In genomic region chr1:87032466-87032865, GRCm38 (mm10) we compare ENCODE assay signal across 17 mouse cellular contexts. TPM values are rescaled to one million over a fixed set of nuclear protein-coding genes. Genes with fewer than 3 reads are reported as not detected.
DNase-seq lines count a peak whose midpoint lies in the region; ATAC-seq and TF ChIP-seq lines count a peak whose summit lies in the region.
"Had no signal": no experiment of that assay in that cellular context is flagged by ENCODE, and none has a peak within 500 bp of the region (broad histone marks: within the 10 kb centered on the region; RNA-seq: fewer than 3 reads in every experiment).

No protein-coding gene starts in this region.

- no peak for TF ChIP-seq CTCF in cerebellum, adult 2 months (IDR thresholded peaks at IDR 0.05; ENCODE audit: borderline replicate concordance, insufficient read depth, low read depth, low read length)

- no peaks in the 10 kb centered on the region for H3K27me3 ChIP-seq in heart, embryonic 14.5 days (ENCODE audit: control insufficient read depth, insufficient read depth, low read length)
- no peaks in the 10 kb centered on the region for H3K27me3 ChIP-seq in cerebellum, adult 2 months (ENCODE audit: control insufficient read depth, insufficient read depth, low read length)
- H3K27me3 ChIP-seq: embryonic facial prominence, embryonic 13.5 days; forebrain, embryonic 12.5 days; limb, embryonic 12.5 days had no signal

- TF ChIP-seq POLR2A in cerebellum, adult 2 months (IDR thresholded peaks at IDR 0.05; ENCODE audit: borderline replicate concordance, insufficient read depth, low read length) = no peak

- no peak overlapping the region for H3K27ac ChIP-seq in heart, embryonic 14.5 days (replicated peaks in 1 of 2; ENCODE audit: control insufficient read depth in 1 of 2, insufficient read depth in 1 of 2, low read depth in 2 of 2, low read length in 2 of 2)
- no peak overlapping the region for H3K27ac ChIP-seq in cerebellum, adult 2 months (ENCODE audit: insufficient read depth, low read length)
- H3K27ac ChIP-seq: embryonic facial prominence, embryonic 13.5 days; forebrain, embryonic 12.5 days; gastrocnemius, adult 2 months; limb, embryonic 12.5 days had no signal

- H3K4me1 ChIP-seq in heart, embryonic 14.5 days (ENCODE audit: control insufficient read depth in 2 of 2, insufficient read depth in 2 of 2, low read length in 2 of 2) = peaks cover 19 to 41% of the 10 kb centered on the region in 2 experiments
- peaks cover 37% of the 10 kb centered on the region for H3K4me1 ChIP-seq in cerebellum, adult 2 months (ENCODE audit: control insufficient read depth, insufficient read depth, low read length)

- H3K4me2 ChIP-seq in heart, embryonic 14.5 days (ENCODE audit: low read length) = no peak overlapping the region
- H3K4me2 ChIP-seq: embryonic facial prominence, embryonic 13.5 days; forebrain, embryonic 12.5 days; limb, embryonic 12.5 days had no signal

- intact Hi-C loops in heart, postnatal 14 days (cut with DNase I) = no loop called here
- intact Hi-C loops in gastrocnemius, postnatal 14 days (cut with DNase I; ENCODE audit: low total_unique reads) = no loop called here

- no peaks in the 10 kb centered on the region for H3K9me3 ChIP-seq in heart, embryonic 14.5 days (ENCODE audit: control insufficient read depth, low read length)
- H3K9me3 ChIP-seq: embryonic facial prominence, embryonic 13.5 days; forebrain, embryonic 12.5 days; limb, embryonic 12.5 days had no signal

- no peak overlapping the region for H3K4me3 ChIP-seq in heart, embryonic 14.5 days (ENCODE audit: control insufficient read depth in 1 of 2, insufficient read depth in 1 of 2, low read depth in 1 of 2, low read length in 2 of 2)
- H3K4me3 ChIP-seq in cerebellum, adult 2 months (replicated peaks; ENCODE audit: insufficient read depth, low read depth, low read length) = no peak overlapping the region
- H3K4me3 ChIP-seq: embryonic facial prominence, embryonic 13.5 days; forebrain, embryonic 12.5 days; gastrocnemius, adult 2 months; limb, embryonic 12.5 days had no signal

- WGBS in heart, embryonic 14.5 days = 43% methylated on average over 7 of the region's 7 CpGs
- 8% methylated on average over 7 of the region's 7 CpGs for WGBS in cerebellum, adult 2 months

- no peak for DNase-seq in heart, postnatal 14 days
- peak; percentile 65 for DNase-seq in ovary, adult 18-20 months (ENCODE audit: low spot score)
- no peak for DNase-seq in ovary, postnatal 14 days (ENCODE audit: low spot score)
- DNase-seq in cerebellum, adult 2 months = peak; percentile 85 to 87
- DNase-seq in kidney, postnatal 14 days = peak; percentile 15
- DNase-seq in gastrocnemius, postnatal 14 days = no peak
- DNase-seq in adrenal gland, postnatal 25 days = no peak
- DNase-seq: gastrocnemius, adult 2 months had no signal

- H3K36me3 ChIP-seq in heart, embryonic 14.5 days (ENCODE audit: control insufficient read depth, insufficient read depth, low read length) = no peaks in the 10 kb centered on the region
- H3K36me3 ChIP-seq: embryonic facial prominence, embryonic 13.5 days; forebrain, embryonic 12.5 days; limb, embryonic 12.5 days had no signal

- no peak for ATAC-seq in heart, embryonic 14.5 days (ENCODE audit: insufficient number of reproducible peaks, insufficient read depth, low FRiP score, low read depth)

- 0 out of 2 replicates have a peak overlapping the region, but pooled peaks have one; percentile 3 for H3K9ac ChIP-seq in heart, embryonic 14.5 days (ENCODE audit: low read length)
- H3K9ac ChIP-seq: embryonic facial prominence, embryonic 13.5 days; forebrain, embryonic 12.5 days; limb, embryonic 12.5 days had no signal

RNA-seq across cellular contexts. Expression of gene Alppl2, which starts 57.3 kb away (rescaled TPM):
- not detected in 2 replicates for polyA plus RNA-seq in heart, embryonic 14.5 days (2014; fragmentation: Nextera tagmentation; extraction: Ambion mirVana)
- not detected for total RNA-seq in heart, postnatal 14 days (2021)
- not detected in 2 replicates for polyA plus RNA-seq in cerebellum, adult 2 months (2012; rRNA removed)
- not detected for total RNA-seq in gastrocnemius, postnatal 14 days (2021)
- not detected in 2 replicates for total RNA-seq in adrenal gland, postnatal 25 days (2021)
- total RNA-seq: gastrocnemius, adult 2 months; heart, postnatal 25 days; layer of hippocampus, postnatal 10 days; megakaryocyte progenitor cell, adult 5-6 weeks; monocyte, adult 5-6 weeks had no signal
- polyA plus RNA-seq: C2C12; embryonic facial prominence, embryonic 13.5 days; forebrain, embryonic 12.5 days; limb, embryonic 12.5 days had no signal

Comparison
In these comparisons a context has a peak if more than half of its experiments do, and no peak if none do; other contexts are left out.
1. DNase-seq: peak in ovary, adult 18-20 months (single experiment), cerebellum, adult 2 months (2 of 2) and kidney, postnatal 14 days (single experiment); none in heart, postnatal 14 days (0 of 2), ovary, postnatal 14 days (single experiment), gastrocnemius, postnatal 14 days (single experiment) and adrenal gland, postnatal 25 days (single experiment).